ENCODE assay signal across 12 mouse cellular contexts in genomic region chr2:152150373-152150772, GRCm38 (mm10). TPM values are rescaled to one million over a fixed set of nuclear protein-coding genes. Genes with fewer than 3 reads are reported as not detected.
A peak's percentile ranks its signal among the peaks of the same experiment; 100 is the strongest.
DNase-seq lines count a peak whose midpoint lies in the region; ATAC-seq and TF ChIP-seq lines count a peak whose summit lies in the region.
"Had no signal": no experiment of that assay in that cellular context is flagged by ENCODE, and none has a peak within 500 bp of the region (broad histone marks: within the 10 kb centered on the region; RNA-seq: fewer than 3 reads in every experiment).

No protein-coding gene starts in this region.

- no peak overlapping the region for H3K27ac ChIP-seq in kidney, embryonic 14.5 days (ENCODE audit: low read depth, low read length)
- peak overlapping the region; percentile 13 for H3K27ac ChIP-seq in heart, postnatal 0 days (ENCODE audit: low read depth)
- H3K27ac ChIP-seq: embryonic facial prominence, embryonic 15.5 days; hindbrain, embryonic 12.5 days; liver, embryonic 13.5 days; macrophage had no signal

- no peaks in the 10 kb centered on the region for H3K36me3 ChIP-seq in kidney, embryonic 14.5 days (ENCODE audit: control insufficient read depth, insufficient read depth, low read length)
- no peaks in the 10 kb centered on the region for H3K36me3 ChIP-seq in heart, postnatal 0 days (replicated peaks; ENCODE audit: control insufficient read depth, insufficient read depth, low read length)
- H3K36me3 ChIP-seq: embryonic facial prominence, embryonic 15.5 days; hindbrain, embryonic 12.5 days; liver, embryonic 13.5 days had no signal

- no peak overlapping the region for H3K4me3 ChIP-seq in kidney, embryonic 14.5 days (ENCODE audit: low read length)
- H3K4me3 ChIP-seq in heart, postnatal 0 days (ENCODE audit: low read depth, low read length) = no peak overlapping the region
- H3K4me3 ChIP-seq: embryonic facial prominence, embryonic 15.5 days; hindbrain, embryonic 12.5 days; liver, embryonic 13.5 days had no signal

- H3K4me1 ChIP-seq in kidney, embryonic 14.5 days (ENCODE audit: control insufficient read depth, insufficient read depth, low read length) = no peaks in the 10 kb centered on the region
- no peaks in the 10 kb centered on the region for H3K4me1 ChIP-seq in heart, postnatal 0 days (ENCODE audit: control insufficient read depth, insufficient read depth)
- H3K4me1 ChIP-seq: embryonic facial prominence, embryonic 15.5 days had no signal

- peak; percentile 47 for DNase-seq in kidney, adult 11 months
- DNase-seq in adrenal gland, postnatal 36 days = peak; percentile 28 to 40
- no peak for DNase-seq in heart, postnatal 0 days (ENCODE audit: low spot score)
- DNase-seq in kidney, postnatal 36 days = peak; percentile 55 to 64
- DNase-seq in ovary, postnatal 10 days (ENCODE audit: low spot score) = no peak
- DNase-seq in spleen, postnatal 10 days (ENCODE audit: low spot score in 2 of 2) = no peak
- DNase-seq: cerebellum, postnatal 36 days; liver, embryonic 13.5 days had no signal

- H3K9ac ChIP-seq in kidney, embryonic 14.5 days (ENCODE audit: low read depth, low read length) = no peak overlapping the region
- no peak overlapping the region for H3K9ac ChIP-seq in heart, postnatal 0 days (replicated peaks; ENCODE audit: low read depth, low read length)
- H3K9ac ChIP-seq: embryonic facial prominence, embryonic 15.5 days; hindbrain, embryonic 12.5 days; liver, embryonic 13.5 days had no signal

- ATAC-seq in kidney, embryonic 14.5 days (ENCODE audit: low FRiP score, low TSS enrichment) = no peak
- ATAC-seq in heart, postnatal 0 days (ENCODE audit: insufficient read depth, low read depth) = peak; percentile 68

- TF ChIP-seq CTCF in heart, postnatal 0 days (IDR thresholded peaks at IDR 0.05; ENCODE audit: low read depth) = no peak

- 69% methylated on average over 6 of the region's 6 CpGs for WGBS in kidney, embryonic 14.5 days
- 59% methylated on average over 6 of the region's 6 CpGs for WGBS in heart, postnatal 0 days

- H3K4me2 ChIP-seq in kidney, embryonic 14.5 days (replicated peaks; ENCODE audit: low read depth, low read length) = no peak overlapping the region
- H3K4me2 ChIP-seq in heart, postnatal 0 days (ENCODE audit: low read depth, low read length) = no peak overlapping the region
- H3K4me2 ChIP-seq: embryonic facial prominence, embryonic 15.5 days; hindbrain, embryonic 12.5 days; liver, embryonic 13.5 days had no signal

- no peaks in the 10 kb centered on the region for H3K9me3 ChIP-seq in kidney, embryonic 14.5 days (ENCODE audit: control insufficient read depth, low read length)
- H3K9me3 ChIP-seq in heart, postnatal 0 days (replicated peaks; ENCODE audit: control insufficient read depth, low read length) = no peaks in the 10 kb centered on the region
- H3K9me3 ChIP-seq: embryonic facial prominence, embryonic 15.5 days; hindbrain, embryonic 12.5 days; liver, embryonic 13.5 days had no signal

- peak; percentile 37; the same call in 1 of the 2 replicates for TF ChIP-seq EP300 in heart, postnatal 0 days (IDR thresholded peaks at IDR 0.05; ENCODE audit: low read depth)

- no peaks in the 10 kb centered on the region; the same call in 1 of the 2 replicates for H3K27me3 ChIP-seq in kidney, embryonic 14.5 days (ENCODE audit: control insufficient read depth, insufficient read depth, low read length)
- H3K27me3 ChIP-seq in heart, postnatal 0 days (ENCODE audit: control insufficient read depth, insufficient read depth, low read length) = peaks cover 17% of the 10 kb centered on the region

RNA-seq across cellular contexts. Expression of gene Tcf15, which starts 7.0 kb away (rescaled TPM):
- 18.2 and 19.2 TPM in 2 replicates for polyA plus RNA-seq in kidney, embryonic 14.5 days (2014; fragmentation: Nextera tagmentation; extraction: Ambion mirVana)
- total RNA-seq in adrenal gland, postnatal 36 days (2021) = 1 to 10 TPM; 4.4 to 4.7 TPM
- 32.5 and 36.8 TPM in 2 replicates for total RNA-seq in heart, postnatal 0 days (2014; rRNA removed; ENCODE audit: low replicate concordance)
- polyA plus RNA-seq in heart, postnatal 0 days (2015; fragmentation: Nextera tagmentation; extraction: Ambion mirVana) = 23.0 and 23.2 TPM in 2 replicates
- polyA plus RNA-seq: macrophage had no signal

RNA-seq across cellular contexts. Expression of gene Srxn1, which starts 45.1 kb away (rescaled TPM):
- 4.7 and 9.5 TPM in 2 replicates for polyA plus RNA-seq in kidney, embryonic 14.5 days (2014; fragmentation: Nextera tagmentation; extraction: Ambion mirVana)
- total RNA-seq in adrenal gland, postnatal 36 days (2021) = 100 to 1,000 TPM; 264 to 540 TPM
- total RNA-seq in heart, postnatal 0 days (2014; rRNA removed; ENCODE audit: low replicate concordance) = 10.9 and 13.7 TPM in 2 replicates
- polyA plus RNA-seq in heart, postnatal 0 days (2015; fragmentation: Nextera tagmentation; extraction: Ambion mirVana) = 9.5 and 10.2 TPM in 2 replicates

Comparison
In these comparisons a context has a peak if more than half of its experiments do, and no peak if none do; other contexts are left out.
1. DNase-seq: peak in kidney, adult 11 months (single experiment), adrenal gland, postnatal 36 days (2 of 2) and kidney, postnatal 36 days (2 of 2); none in heart, postnatal 0 days (single experiment), ovary, postnatal 10 days (single experiment) and spleen, postnatal 10 days (0 of 2).
2. RNA of gene Srxn1, which starts 45.1 kb away (total RNA-seq): 264 to 540 TPM in adrenal gland, postnatal 36 days; 10.9 to 13.7 TPM in heart, postnatal 0 days; every median in the first group is over 10 times any median in the second.